Mouse (Mus musculus): ENCODE measurements at regions not wholly inside any gene's neighbourhood (a gene's known extent, or its start where the extent isn't known, plus 50 kb on each side); places are given as distances from the start of the nearest gene placed in this dataset.

DNA sequence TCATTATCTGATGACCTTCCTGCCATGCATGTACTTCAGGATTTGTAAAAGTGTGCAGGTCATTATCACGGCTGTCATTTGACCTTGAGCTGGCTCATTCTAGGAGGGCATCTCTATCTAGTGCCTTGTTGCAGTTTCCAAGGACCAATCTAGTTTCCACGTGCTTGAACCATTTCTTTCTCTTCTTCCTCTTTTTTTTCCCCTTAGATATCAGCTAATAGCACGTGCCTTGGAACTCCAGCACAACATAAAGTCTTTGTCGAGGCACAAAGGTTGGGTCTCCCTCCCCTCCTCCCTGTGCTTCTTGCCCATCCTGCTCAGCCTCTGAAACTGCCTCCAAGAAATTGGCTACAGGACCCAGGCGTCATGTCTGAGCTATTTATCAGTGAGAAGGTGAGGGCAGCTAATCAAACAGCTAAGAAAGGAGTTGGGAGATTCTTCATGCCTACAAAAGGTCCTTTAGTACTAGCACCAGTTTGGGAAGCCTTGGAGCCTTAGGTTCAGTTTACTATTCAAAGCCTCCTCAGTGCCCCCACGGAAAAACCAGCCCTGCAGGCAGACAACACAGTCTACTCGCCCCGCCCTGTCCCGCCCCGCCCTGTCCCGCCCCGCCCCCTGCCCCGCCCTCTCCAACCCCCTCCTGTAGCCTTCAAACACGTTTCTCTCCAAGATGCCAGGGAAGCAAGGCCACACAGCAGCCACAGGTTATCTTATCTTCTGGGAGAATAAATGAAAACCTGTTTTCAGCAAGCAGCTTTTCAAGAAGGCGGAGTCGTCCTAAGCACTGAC lies 80.5 kb upstream of the Tapt1 start:
- WGBS, result 22% methylated on average over 16 of the region's 16 CpGs
- Histone ChIP-seq H3K36me3 (no peaks in the 10 kb centered on the region), H3K27me3 (ENCODE audit: insufficient read depth, poor library complexity, severe bottlenecking) (no peaks in the 10 kb centered on the region), H3K27ac (no peak overlapping the region), H3K4me1 (replicated peaks) (peaks cover 7% of the 10 kb centered on the region), H3K4me3 (peak overlapping the region; percentile 34; the same call in 1 of the 2 replicates), H3K9me3 (no peaks in the 10 kb centered on the region)
- peak; percentile 19 for DNase-seq (ENCODE audit: low spot score)

DNA sequence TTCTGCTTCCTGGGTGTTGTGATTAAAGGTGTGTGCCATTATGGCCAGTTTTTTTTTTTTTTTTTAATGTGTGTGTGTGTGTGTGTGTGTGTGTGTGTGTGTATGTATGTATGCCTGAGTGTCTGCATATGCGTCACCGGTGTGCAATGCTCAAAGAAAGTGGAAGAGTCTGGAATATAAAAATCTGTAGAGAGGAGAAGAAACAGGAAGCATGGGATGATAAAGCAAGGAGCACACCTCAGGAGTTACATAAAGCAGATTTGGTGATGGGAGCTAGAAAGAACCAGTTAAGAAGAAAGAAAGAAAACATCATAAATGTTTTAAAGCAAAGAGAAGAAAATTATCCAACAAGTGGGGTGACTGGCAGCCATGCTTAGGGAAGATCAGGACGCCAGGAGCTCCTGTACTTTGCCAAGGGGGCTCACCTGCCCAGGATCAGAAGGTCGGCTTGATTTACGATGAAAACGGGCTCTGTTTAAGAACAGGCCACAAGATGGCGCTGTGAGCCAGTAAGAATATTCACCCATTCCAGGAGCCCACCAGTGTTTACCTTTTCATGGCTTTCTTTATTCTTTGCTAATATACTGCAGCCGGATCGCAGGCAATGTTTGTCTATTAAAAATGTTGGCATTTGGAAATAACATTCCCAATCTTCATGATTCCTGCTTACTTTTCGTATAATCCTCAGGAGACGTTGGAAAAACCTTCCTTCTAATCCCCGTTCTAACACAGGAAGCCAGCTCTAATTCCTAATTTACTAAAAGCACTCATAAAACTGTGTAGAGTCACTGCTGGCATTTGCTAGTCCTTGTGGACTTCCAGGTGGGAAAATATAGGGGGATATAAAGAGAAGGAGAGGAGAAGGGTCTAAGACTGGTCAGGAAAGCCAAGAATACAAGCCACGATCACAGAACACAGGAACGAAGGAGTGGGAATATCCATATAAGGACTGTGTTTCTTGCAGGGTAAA lies 77.7 kb upstream of the Tapt1 start:
- no peaks in the 10 kb centered on the region for H3K27me3 ChIP-seq (ENCODE audit: insufficient read depth, poor library complexity, severe bottlenecking)
- H3K4me3 ChIP-seq, result no peak overlapping the region
- peak; percentile 64 for DNase-seq (ENCODE audit: low spot score)
- no peaks in the 10 kb centered on the region for H3K36me3 ChIP-seq
- H3K9me3 ChIP-seq, result no peaks in the 10 kb centered on the region
- H3K4me1 ChIP-seq (replicated peaks), result peaks cover 7% of the 10 kb centered on the region
- no peak overlapping the region; the same call in 1 of the 2 replicates for H3K27ac ChIP-seq
- 38% methylated on average over 14 of the region's 14 CpGs for WGBS

DNA sequence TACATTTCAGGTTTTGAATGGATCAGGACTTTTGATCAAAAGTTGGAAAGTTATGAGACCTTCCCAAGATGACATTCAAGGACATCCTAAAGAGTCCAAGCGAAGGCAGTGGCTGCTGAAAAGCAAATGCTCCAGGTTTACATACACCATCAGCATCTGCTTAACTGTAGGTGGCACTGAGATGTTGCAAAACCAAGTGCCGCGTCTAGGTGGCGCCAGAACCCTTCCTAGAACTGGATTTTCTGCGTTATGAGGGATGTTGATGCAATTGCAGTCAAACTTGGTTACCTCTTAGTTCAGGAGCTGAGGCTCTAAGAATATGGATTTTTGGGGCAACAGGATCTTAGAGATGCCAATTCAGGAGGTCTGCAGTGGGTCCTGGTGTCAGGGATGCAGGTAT lies 58.0 kb upstream of the Tapt1 start:
- Histone ChIP-seq H3K36me3 (no peaks in the 10 kb centered on the region), H3K9me3 (no peaks in the 10 kb centered on the region), H3K4me3 (no peak overlapping the region), H3K4me1 (replicated peaks) (no peaks in the 10 kb centered on the region), H3K27me3 (ENCODE audit: insufficient read depth, poor library complexity, severe bottlenecking) (0 out of 2 replicates have a peak, but pooled peaks cover 2% of the 10 kb centered on the region), H3K27ac (no peak overlapping the region)
- WGBS, result 13% methylated on average over 5 of the region's 5 CpGs
- DNase-seq (ENCODE audit: low spot score), result peak; percentile 83

Data from hindbrain, embryonic 10.5 days (tissue).